Mouse (Mus musculus) heart, embryonic 10.5 days (tissue): Measurements from ENCODE around the gene Alg6. TPM values are rescaled to one million over a fixed set of nuclear protein-coding genes. Genes with fewer than 3 reads are reported as not detected.

Experiments used
- DNase-seq: peaks from one replicate; pipeline ENCODE4 v3.0.0-alpha.2; 2017; ENCODE audit warnings: low spot score
- H3K27ac ChIP-seq: fragments of 300-500 bp; sonication (generic); 2 replicates; pipeline ENCODE4 v1.5.1; 2016; ENCODE audit warnings: mild to moderate bottlenecking
- H3K27me3 ChIP-seq: fragments of 300-500 bp; sonication (generic); 2 replicates; pipeline ENCODE4 v1.6.1; 2016; ENCODE audit warnings: mild to moderate bottlenecking; ENCODE audit not compliant: poor library complexity, insufficient read depth, severe bottlenecking
- H3K36me3 ChIP-seq: fragments of 300-500 bp; sonication (generic); 2 replicates; pipeline ENCODE4 v1.6.1; 2016; ENCODE audit warnings: mild to moderate bottlenecking, moderate library complexity
- H3K4me1 ChIP-seq: fragments of 300-500 bp; sonication (generic); 2 replicates; pipeline ENCODE4 v1.6.1; 2016; ENCODE audit warnings: mild to moderate bottlenecking
- H3K4me3 ChIP-seq: fragments of 300-500 bp; sonication (generic); 2 replicates; pipeline ENCODE4 v1.5.1; 2016; ENCODE audit warnings: mild to moderate bottlenecking, moderate library complexity
- H3K9me3 ChIP-seq: fragments of 300-500 bp; sonication (generic); 2 replicates; pipeline ENCODE4 v1.6.1; 2016; ENCODE audit warnings: mild to moderate bottlenecking, moderate library complexity
- WGBS: fragments of 180-500 bp; shearing (Covaris S2); methylation state at CpG from one replicate; pipeline ENCODE4 v1.1.7; 2016; 5-methylcytosine and 5-hydroxymethylcytosine counted together
- polyA plus RNA-seq: library from polyadenylated mRNA; unstranded; fragments of >200 nt; fragmentation: Nextera tagmentation; extraction: Ambion mirVana; gene quantifications from 2 replicates; pipeline ENCODE4 v1.2.1, GENCODE M21; 2016

Gene Alg6
- polyA plus RNA-seq, 1 experiment from 2014 or later, result 16.2 TPM

DNA sequence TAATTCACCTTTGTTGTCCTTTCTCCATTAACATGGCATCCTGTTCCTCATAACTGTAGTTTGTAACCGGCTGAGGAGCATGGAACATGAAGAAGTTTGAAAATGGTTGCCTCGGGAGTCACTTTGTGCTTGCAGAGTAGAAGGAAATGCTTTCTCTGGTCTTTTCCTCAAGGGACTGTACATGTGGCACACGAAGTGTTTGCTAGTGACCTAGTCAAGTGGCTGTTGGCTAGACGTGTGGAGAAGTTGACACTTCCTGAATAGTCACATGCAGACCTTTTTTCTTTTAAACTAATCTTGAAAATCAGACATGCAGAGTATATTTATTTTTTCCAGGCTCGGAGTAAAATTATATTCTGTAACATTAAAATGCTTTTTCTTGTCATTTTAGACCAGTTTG is 37.0 kb downstream of the Alg6 start:
- Histone ChIP-seq H3K4me1 (no peaks in the 10 kb centered on the region), H3K9me3 (no peaks in the 10 kb centered on the region), H3K4me3 (no peak overlapping the region), H3K36me3 (peaks cover 9% of the 10 kb centered on the region), H3K27ac (no peak overlapping the region), H3K27me3 (no peaks in the 10 kb centered on the region)
- 86% methylated on average over 5 of the region's 5 CpGs for WGBS
- no peak for DNase-seq

DNA sequence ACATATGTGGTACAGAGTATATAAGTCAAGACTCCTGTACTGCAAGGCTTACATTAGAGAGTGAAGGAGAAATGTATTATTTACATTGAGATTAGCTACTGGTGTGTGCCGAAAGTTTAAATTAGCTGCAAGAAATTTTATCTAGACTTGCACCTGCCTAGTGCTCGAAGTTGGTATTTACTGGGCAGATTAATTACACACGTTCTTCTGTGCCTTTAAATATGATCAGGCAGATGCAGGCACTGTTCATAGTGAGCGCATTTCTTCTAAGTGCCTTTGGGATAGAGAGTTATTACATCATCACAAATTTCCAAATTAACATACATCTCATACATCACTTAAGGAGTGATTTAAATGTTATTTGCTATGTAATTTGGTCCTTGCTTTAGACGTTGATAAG is 50.8 kb downstream of the Alg6 start:
- H3K9me3 ChIP-seq, result no peaks in the 10 kb centered on the region
- no peak overlapping the region for H3K27ac ChIP-seq
- H3K36me3 ChIP-seq, result 0 out of 2 replicates have a peak, but pooled peaks cover 2% of the 10 kb centered on the region
- H3K4me3 ChIP-seq, result no peak overlapping the region
- no peaks in the 10 kb centered on the region for H3K4me1 ChIP-seq
- WGBS, result 78% methylated on average over 5 of the region's 5 CpGs
- no peak for DNase-seq
- H3K27me3 ChIP-seq, result no peaks in the 10 kb centered on the region

DNA sequence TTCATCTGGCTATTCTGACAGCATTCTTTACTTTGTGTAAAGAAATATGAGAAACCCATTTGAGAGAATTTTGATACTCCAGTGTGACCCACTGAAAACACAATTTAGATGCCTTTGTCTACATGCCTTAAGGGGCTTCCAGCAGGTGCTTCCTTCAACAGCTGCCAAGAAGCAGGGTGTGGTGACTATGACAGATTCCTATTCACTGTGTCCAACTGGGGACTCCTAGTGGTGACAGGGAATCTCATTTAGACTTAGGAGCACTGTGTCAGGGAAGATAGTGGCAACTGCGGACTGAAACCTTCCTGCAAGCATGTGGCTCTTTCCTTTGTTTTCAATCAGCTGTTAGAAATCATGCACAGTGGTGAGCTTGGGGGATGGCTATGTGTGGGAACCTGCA is 51.3 kb downstream of the Alg6 start:
- no peaks in the 10 kb centered on the region for H3K9me3 ChIP-seq
- H3K27me3 ChIP-seq, result no peaks in the 10 kb centered on the region
- H3K27ac ChIP-seq, result no peak overlapping the region
- H3K4me1 ChIP-seq, result no peaks in the 10 kb centered on the region
- 48% methylated on average over 1 of the region's 1 CpGs for WGBS
- 0 out of 2 replicates have a peak, but pooled peaks cover 2% of the 10 kb centered on the region for H3K36me3 ChIP-seq
- DNase-seq, result no peak
- no peak overlapping the region for H3K4me3 ChIP-seq

DNA sequence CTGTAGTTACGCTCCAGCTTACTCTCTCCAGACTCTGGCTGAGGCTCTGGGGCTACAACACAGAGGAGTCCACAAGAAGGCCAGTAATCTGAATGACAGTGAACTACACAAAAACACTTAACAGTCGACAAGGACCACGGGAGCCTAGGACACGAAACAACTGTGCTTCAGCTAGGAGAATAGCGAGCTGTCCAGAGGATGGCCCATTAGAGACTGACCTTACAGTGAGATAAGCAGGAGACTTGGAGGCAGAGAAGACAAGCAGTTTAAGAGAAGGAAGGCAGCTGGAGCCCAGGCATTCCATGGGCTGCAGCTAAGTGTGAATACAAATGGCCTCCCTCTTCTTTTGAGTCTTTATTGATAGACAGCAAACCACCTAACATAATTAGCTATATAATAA is 55.1 kb downstream of the Alg6 start:
- DNase-seq, result no peak
- H3K4me1 ChIP-seq, result no peaks in the 10 kb centered on the region
- 67% methylated on average over 5 of the region's 5 CpGs for WGBS
- H3K4me3 ChIP-seq, result no peak overlapping the region
- H3K36me3 ChIP-seq, result 0 out of 2 replicates have a peak, but pooled peaks cover 2% of the 10 kb centered on the region
- H3K27ac ChIP-seq, result no peak overlapping the region
- H3K9me3 ChIP-seq, result no peaks in the 10 kb centered on the region
- H3K27me3 ChIP-seq, result no peaks in the 10 kb centered on the region

DNA sequence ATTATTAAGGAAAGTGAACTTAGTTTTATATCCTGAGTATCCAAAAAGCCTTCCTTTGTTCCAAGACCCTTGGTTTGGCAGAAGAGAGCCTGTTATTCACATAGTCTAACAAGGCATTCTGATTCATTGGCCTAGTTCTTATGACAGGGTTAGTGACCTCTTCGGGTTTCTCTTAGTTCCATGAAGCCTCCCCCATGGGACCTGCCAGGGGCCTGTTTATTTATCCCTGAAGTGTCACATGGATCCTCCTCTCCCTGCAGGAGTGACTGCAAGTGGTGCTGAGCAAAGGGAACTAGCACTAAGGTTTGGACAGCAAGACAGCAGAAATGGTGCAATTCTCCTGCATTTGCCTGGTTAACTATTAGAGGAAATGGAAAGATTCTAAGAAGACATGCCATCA is 57.6 kb downstream of the Alg6 start:
- no peaks in the 10 kb centered on the region for H3K4me1 ChIP-seq
- H3K27ac ChIP-seq, result no peak overlapping the region
- no peaks in the 10 kb centered on the region for H3K36me3 ChIP-seq
- 52% methylated on average over 1 of the region's 1 CpGs for WGBS
- no peaks in the 10 kb centered on the region for H3K27me3 ChIP-seq
- no peak overlapping the region for H3K4me3 ChIP-seq
- no peak for DNase-seq
- no peaks in the 10 kb centered on the region for H3K9me3 ChIP-seq

DNA sequence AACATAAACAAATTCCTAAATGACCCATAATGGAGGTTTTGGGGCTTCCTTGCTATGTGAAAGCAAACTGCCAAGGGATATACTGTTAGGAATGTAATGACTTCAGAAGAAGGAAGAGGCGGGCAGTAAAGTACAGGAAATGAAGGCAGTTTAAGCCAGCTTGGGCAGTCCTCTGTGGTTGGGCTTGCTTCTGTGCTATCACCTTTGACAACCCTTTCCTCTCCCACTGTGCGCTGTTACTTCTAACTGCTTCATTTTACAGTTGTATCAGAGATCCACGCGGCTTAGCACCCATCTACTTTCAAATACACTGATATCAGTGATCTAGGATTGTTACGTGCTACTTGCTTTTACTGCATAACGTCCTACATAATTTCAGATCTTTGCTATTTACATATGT is 76.9 kb downstream of the Alg6 start:
- Histone ChIP-seq H3K4me1 (no peaks in the 10 kb centered on the region), H3K27me3 (no peaks in the 10 kb centered on the region), H3K36me3 (peaks cover 18% of the 10 kb centered on the region; the same call in 1 of the 2 replicates), H3K9me3 (no peaks in the 10 kb centered on the region), H3K4me3 (no peak overlapping the region), H3K27ac (no peak overlapping the region)
- WGBS, result 84% methylated on average over 6 of the region's 6 CpGs
- no peak for DNase-seq

Other genes starting within 250 kb of the Alg6 start
- 0.18 TPM in 1 of 2 replicates, not detected in the other for gene Foxd3, start 59.4 kb upstream of the Alg6 start, polyA plus RNA-seq
- 10.2 and 17.8 TPM in 2 replicates for gene Efcab7, start 113.5 kb downstream of the Alg6 start, polyA plus RNA-seq
- gene Pgm1, start 213.8 kb downstream of the Alg6 start, polyA plus RNA-seq, result 259 and 327 TPM in 2 replicates
- 37.0 and 43.8 TPM in 2 replicates for gene Itgb3bp, start 214.1 kb downstream of the Alg6 start, polyA plus RNA-seq